Mouse (Mus musculus) NIH3T3 (cell line): ENCODE results near the gene Cd59a.

Experiments used
- DNase-seq: peaks from one replicate; pipeline ENCODE4 v3.0.0-alpha.2; 2012; ENCODE audit warnings: low read depth

Cd59a gene

GRCm38 (mm10) chr2:104135920-104136319, 40.3 kb downstream of the Cd59a start:
- DNase-seq = no peak

GRCm38 (mm10) chr2:104142140-104142539, 46.5 kb downstream of the Cd59a start:
- DNase-seq = no peak

GRCm38 (mm10) chr2:104144004-104144403, 48.4 kb downstream of the Cd59a start:
- no peak for DNase-seq

- DNase-seq = peak; percentile 88
Observed at GRCm38 (mm10) chr2:104145983-104146382, 50.4 kb downstream of the Cd59a start.

- DNase-seq = no peak
Observed at GRCm38 (mm10) chr2:104147910-104148561, 52.4 kb downstream of the Cd59a start.

- DNase-seq = no peak
Observed at GRCm38 (mm10) chr2:104150608-104151397, 55.2 kb downstream of the Cd59a start.

GRCm38 (mm10) chr2:104153345-104153744, 57.7 kb downstream of the Cd59a start:
- DNase-seq = no peak

GRCm38 (mm10) chr2:104153876-104154275, 58.3 kb downstream of the Cd59a start:
- no peak for DNase-seq

- no peak for DNase-seq
Observed at GRCm38 (mm10) chr2:104157831-104158230, 62.2 kb downstream of the Cd59a start.

- DNase-seq = no peak
Observed at GRCm38 (mm10) chr2:104163418-104163817, 67.8 kb downstream of the Cd59a start.

- no peak for DNase-seq
Observed at GRCm38 (mm10) chr2:104163978-104164487, 68.4 kb downstream of the Cd59a start.
